Mouse (Mus musculus): ENCODE results near the gene Chst11. TPM values are rescaled to one million over a fixed set of nuclear protein-coding genes. Genes with fewer than 3 reads are reported as not detected.
A peak's percentile ranks its signal among the peaks of the same experiment; 100 is the strongest.

Chst11 gene
- polyA plus RNA-seq, 1 experiment from 2014 or later: 1.6 TPM

GRCm38 (mm10) chr10:83018521-83018920 is 33.2 kb downstream of the Chst11 start:
- H3K4me3 ChIP-seq (ENCODE audit: low read depth, low read length): no peak overlapping the region
- no peaks in the 10 kb centered on the region for H3K27me3 ChIP-seq (ENCODE audit: control insufficient read depth, insufficient read depth, low read length)
- peaks cover 8% of the 10 kb centered on the region; the same call in 1 of the 2 replicates for H3K4me1 ChIP-seq (ENCODE audit: control insufficient read depth, insufficient read depth, low read length)
- WGBS: 72% methylated on average over 3 of the region's 5 CpGs
- H3K36me3 ChIP-seq (ENCODE audit: control insufficient read depth, insufficient read depth, low read length): no peaks in the 10 kb centered on the region
- H3K4me2 ChIP-seq: no peak overlapping the region
- no peak overlapping the region for H3K27ac ChIP-seq (ENCODE audit: low read depth, low read length)
- H3K9ac ChIP-seq (ENCODE audit: low read length): no peak overlapping the region
- H3K9me3 ChIP-seq (ENCODE audit: control insufficient read depth, low read length): no peaks in the 10 kb centered on the region
- ATAC-seq (ENCODE audit: low FRiP score) (no peak), DNase-seq (ENCODE audit: low spot score, missing footprints) (no peak)

GRCm38 (mm10) chr10:83019497-83020270 is 34.4 kb downstream of the Chst11 start:
- Histone ChIP-seq H3K27me3 (ENCODE audit: control insufficient read depth, insufficient read depth, low read length) (no peaks in the 10 kb centered on the region), H3K9me3 (ENCODE audit: control insufficient read depth, low read length) (no peaks in the 10 kb centered on the region), H3K36me3 (ENCODE audit: control insufficient read depth, insufficient read depth, low read length) (no peaks in the 10 kb centered on the region), H3K27ac (ENCODE audit: low read depth, low read length) (peak overlapping the region; percentile 60; the same call in 1 of the 2 replicates), H3K9ac (ENCODE audit: low read length) (peak overlapping the region; percentile 49), H3K4me2 (peak overlapping the region; percentile 28), H3K4me3 (ENCODE audit: low read depth, low read length) (no peak overlapping the region), H3K4me1 (ENCODE audit: control insufficient read depth, insufficient read depth, low read length) (peaks cover 8% of the 10 kb centered on the region; the same call in 1 of the 2 replicates)
- ATAC-seq (ENCODE audit: low FRiP score) (peak; percentile 76), DNase-seq (ENCODE audit: low spot score, missing footprints) (peak; percentile 95)
- WGBS: 24% methylated on average over 19 of the region's 19 CpGs

DNA sequence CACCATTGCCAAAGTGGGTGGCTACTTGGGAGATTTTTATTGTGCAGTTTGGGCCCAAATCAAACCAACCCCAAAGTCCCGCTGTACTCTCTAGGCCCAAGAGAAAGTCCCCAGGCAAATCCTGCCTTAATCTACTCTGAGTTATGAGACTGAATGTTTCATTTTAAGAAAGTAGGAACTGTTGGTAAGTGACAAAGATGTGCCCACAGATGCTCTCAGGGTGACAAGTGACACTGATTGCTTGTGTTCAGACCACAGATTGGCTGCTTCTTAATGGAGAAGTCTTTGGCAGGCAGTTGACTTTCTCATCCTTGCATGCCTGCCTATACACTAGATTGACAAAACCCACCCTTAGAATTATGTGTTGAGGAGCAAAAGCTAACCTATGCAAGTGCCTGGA is 37.3 kb downstream of the Chst11 start:
- no peaks in the 10 kb centered on the region for H3K27me3 ChIP-seq (ENCODE audit: control insufficient read depth, insufficient read depth, low read length)
- no peaks in the 10 kb centered on the region for H3K9me3 ChIP-seq (ENCODE audit: control insufficient read depth, low read length)
- peaks cover 8% of the 10 kb centered on the region; the same call in 1 of the 2 replicates for H3K4me1 ChIP-seq (ENCODE audit: control insufficient read depth, insufficient read depth, low read length)
- H3K4me2 ChIP-seq: no peak overlapping the region
- ATAC-seq (ENCODE audit: low FRiP score): no peak
- WGBS: 100% methylated on average over 1 of the region's 1 CpGs
- no peak for DNase-seq (ENCODE audit: low spot score, missing footprints)
- H3K27ac ChIP-seq (ENCODE audit: low read depth, low read length): no peak overlapping the region
- no peak overlapping the region for H3K4me3 ChIP-seq (ENCODE audit: low read depth, low read length)
- no peak overlapping the region for H3K9ac ChIP-seq (ENCODE audit: low read length)
- H3K36me3 ChIP-seq (ENCODE audit: control insufficient read depth, insufficient read depth, low read length): no peaks in the 10 kb centered on the region

DNA sequence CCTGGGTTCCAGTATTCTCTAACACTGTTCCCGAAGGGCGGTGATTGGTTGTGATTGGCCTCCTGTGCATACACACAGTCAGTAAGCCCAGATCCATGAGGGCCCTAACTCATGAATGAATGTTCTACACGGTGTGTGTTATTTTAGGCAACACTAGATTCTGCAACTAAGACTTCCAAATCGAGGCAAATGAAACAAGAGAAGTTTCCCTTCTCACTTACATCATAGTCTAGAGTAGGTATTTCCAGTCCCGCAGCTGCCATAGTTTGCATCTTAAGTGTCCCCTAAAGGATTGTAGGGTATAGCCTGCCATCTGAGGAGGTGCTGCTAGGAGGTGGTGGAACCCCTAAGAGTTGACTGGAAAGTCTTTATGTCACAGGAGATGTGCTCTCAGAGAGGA is 40.9 kb downstream of the Chst11 start:
- Histone ChIP-seq H3K4me1 (ENCODE audit: control insufficient read depth, insufficient read depth, low read length) (no peaks in the 10 kb centered on the region), H3K4me2 (no peak overlapping the region), H3K27me3 (ENCODE audit: control insufficient read depth, insufficient read depth, low read length) (no peaks in the 10 kb centered on the region), H3K36me3 (ENCODE audit: control insufficient read depth, insufficient read depth, low read length) (no peaks in the 10 kb centered on the region), H3K9me3 (ENCODE audit: control insufficient read depth, low read length) (no peaks in the 10 kb centered on the region), H3K4me3 (ENCODE audit: low read depth, low read length) (no peak overlapping the region), H3K9ac (ENCODE audit: low read length) (no peak overlapping the region), H3K27ac (ENCODE audit: low read depth, low read length) (no peak overlapping the region)
- ATAC-seq (ENCODE audit: low FRiP score) (no peak), DNase-seq (ENCODE audit: low spot score, missing footprints) (no peak)
- 91% methylated on average over 5 of the region's 5 CpGs for WGBS

DNA sequence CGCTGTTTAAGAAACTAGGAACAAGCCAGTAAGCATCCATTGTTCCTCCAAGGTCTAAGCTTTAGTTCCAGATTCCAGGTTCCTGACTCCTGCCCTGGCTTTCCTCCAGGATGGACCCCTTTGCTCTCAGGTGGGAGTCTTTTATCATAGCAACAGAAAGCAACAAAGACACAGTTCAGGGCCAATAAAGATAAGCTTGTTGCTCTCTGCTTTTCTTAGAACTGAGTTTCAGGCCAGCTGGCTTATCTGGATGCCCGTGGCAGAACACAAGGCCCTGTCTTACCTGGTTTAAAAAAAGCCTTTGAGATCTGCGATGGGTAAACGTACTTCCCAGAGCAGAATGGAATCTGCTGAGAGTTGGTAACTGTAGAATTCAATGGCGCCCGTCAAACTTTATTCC is 42.4 kb downstream of the Chst11 start:
- 92% methylated on average over 6 of the region's 6 CpGs for WGBS

DNA sequence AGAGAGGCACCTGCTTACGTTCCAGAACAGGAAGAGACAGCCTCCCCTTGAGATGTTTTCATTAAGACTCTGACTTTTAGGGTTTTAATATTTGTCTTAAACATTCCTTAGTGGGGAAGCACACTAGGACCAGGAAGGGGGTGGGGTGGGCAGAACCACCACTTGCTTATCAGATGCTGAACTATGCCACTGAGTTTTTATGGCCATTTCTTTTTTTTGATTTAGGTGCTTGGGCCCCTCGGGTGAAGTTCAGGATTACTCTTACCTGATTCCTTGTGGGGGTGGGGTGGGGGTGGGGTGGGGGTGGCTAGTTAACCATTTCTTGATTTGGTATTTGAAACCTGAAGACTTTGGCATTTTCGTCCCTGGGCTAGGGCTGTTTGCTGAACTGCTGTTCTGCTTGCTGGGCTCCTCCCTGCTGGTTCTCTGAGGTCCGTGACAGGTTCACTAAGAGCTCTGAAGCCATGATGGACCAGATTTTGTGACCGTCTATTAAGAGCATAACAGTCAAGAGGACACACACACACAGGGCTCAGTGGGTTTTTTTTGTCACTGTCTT is 44.9 kb downstream of the Chst11 start:
- Histone ChIP-seq H3K27ac (ENCODE audit: low read depth, low read length) (no peak overlapping the region), H3K27me3 (ENCODE audit: control insufficient read depth, insufficient read depth, low read length) (no peaks in the 10 kb centered on the region), H3K4me2 (no peak overlapping the region), H3K4me1 (ENCODE audit: control insufficient read depth, insufficient read depth, low read length) (peaks cover 2% of the 10 kb centered on the region; the same call in 1 of the 2 replicates), H3K9me3 (ENCODE audit: control insufficient read depth, low read length) (no peaks in the 10 kb centered on the region), H3K4me3 (ENCODE audit: low read depth, low read length) (no peak overlapping the region), H3K9ac (ENCODE audit: low read length) (no peak overlapping the region), H3K36me3 (ENCODE audit: control insufficient read depth, insufficient read depth, low read length) (no peaks in the 10 kb centered on the region)
- ATAC-seq (ENCODE audit: low FRiP score): no peak
- DNase-seq (ENCODE audit: low spot score, missing footprints): no peak
- WGBS: 64% methylated on average over 5 of the region's 5 CpGs

More for the DNA sequence above, 42.4 kb downstream of the Chst11 start:
- peaks cover 2% of the 10 kb centered on the region; the same call in 1 of the 2 replicates for H3K4me1 ChIP-seq (ENCODE audit: control insufficient read depth, insufficient read depth, low read length)
- no peak overlapping the region for H3K27ac ChIP-seq (ENCODE audit: low read depth, low read length)
- no peak for ATAC-seq (ENCODE audit: low FRiP score)
- no peak overlapping the region for H3K4me3 ChIP-seq (ENCODE audit: low read depth, low read length)
- no peak for DNase-seq (ENCODE audit: low spot score, missing footprints)
- no peak overlapping the region for H3K4me2 ChIP-seq
- no peaks in the 10 kb centered on the region for H3K27me3 ChIP-seq (ENCODE audit: control insufficient read depth, insufficient read depth, low read length)
- H3K9me3 ChIP-seq (ENCODE audit: control insufficient read depth, low read length): no peaks in the 10 kb centered on the region
- no peaks in the 10 kb centered on the region for H3K36me3 ChIP-seq (ENCODE audit: control insufficient read depth, insufficient read depth, low read length)
- H3K9ac ChIP-seq (ENCODE audit: low read length): no peak overlapping the region

GRCm38 (mm10) chr10:83030928-83031327 is 45.6 kb downstream of the Chst11 start:
- no peak overlapping the region for H3K9ac ChIP-seq (ENCODE audit: low read length)
- ATAC-seq (ENCODE audit: low FRiP score): peak; percentile 38; the same call in 1 of the 2 replicates
- no peak overlapping the region for H3K4me2 ChIP-seq
- no peaks in the 10 kb centered on the region for H3K36me3 ChIP-seq (ENCODE audit: control insufficient read depth, insufficient read depth, low read length)
- no peak for DNase-seq (ENCODE audit: low spot score, missing footprints)
- H3K27me3 ChIP-seq (ENCODE audit: control insufficient read depth, insufficient read depth, low read length): no peaks in the 10 kb centered on the region
- H3K9me3 ChIP-seq (ENCODE audit: control insufficient read depth, low read length): no peaks in the 10 kb centered on the region
- 32% methylated on average over 6 of the region's 6 CpGs for WGBS
- peaks cover 2% of the 10 kb centered on the region; the same call in 1 of the 2 replicates for H3K4me1 ChIP-seq (ENCODE audit: control insufficient read depth, insufficient read depth, low read length)
- no peak overlapping the region for H3K27ac ChIP-seq (ENCODE audit: low read depth, low read length)
- no peak overlapping the region for H3K4me3 ChIP-seq (ENCODE audit: low read depth, low read length)

- Histone ChIP-seq H3K36me3 (ENCODE audit: control insufficient read depth, insufficient read depth, low read length) (no peaks in the 10 kb centered on the region), H3K4me3 (ENCODE audit: low read depth, low read length) (no peak overlapping the region), H3K4me1 (ENCODE audit: control insufficient read depth, insufficient read depth, low read length) (peaks cover 2% of the 10 kb centered on the region), H3K4me2 (no peak overlapping the region), H3K9ac (ENCODE audit: low read length) (no peak overlapping the region), H3K27ac (ENCODE audit: low read depth, low read length) (no peak overlapping the region), H3K9me3 (ENCODE audit: control insufficient read depth, low read length) (no peaks in the 10 kb centered on the region), H3K27me3 (ENCODE audit: control insufficient read depth, insufficient read depth, low read length) (no peaks in the 10 kb centered on the region)
- WGBS: 45% methylated on average over 4 of the region's 4 CpGs
- no peak for DNase-seq (ENCODE audit: low spot score, missing footprints)
- no peak for ATAC-seq (ENCODE audit: low FRiP score)
These were observed 46.3 kb downstream of the Chst11 start for GRCm38 (mm10) chr10:83031561-83031960.

DNA sequence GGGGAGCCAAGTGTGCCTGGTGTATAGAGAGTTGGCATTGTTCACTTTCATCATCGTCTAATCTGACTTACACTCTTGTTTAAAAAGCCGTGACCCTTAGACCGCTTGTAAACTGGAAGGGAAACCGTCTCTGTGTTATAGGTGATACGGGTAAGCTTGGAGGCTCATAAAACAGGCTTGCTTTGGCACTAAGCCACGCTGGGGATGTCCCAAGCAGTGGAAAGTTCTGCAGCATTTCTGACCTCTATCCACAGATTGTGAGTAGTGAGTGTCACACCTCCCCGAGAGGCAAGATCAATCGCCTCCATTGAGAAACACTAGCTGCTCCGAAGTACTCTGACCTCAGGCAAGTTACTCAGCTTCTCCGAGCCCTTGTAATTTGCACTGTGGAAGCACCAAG is 47.3 kb downstream of the Chst11 start:
- Histone ChIP-seq H3K4me3 (ENCODE audit: low read depth, low read length) (no peak overlapping the region), H3K27me3 (ENCODE audit: control insufficient read depth, insufficient read depth, low read length) (no peaks in the 10 kb centered on the region), H3K4me2 (no peak overlapping the region), H3K36me3 (ENCODE audit: control insufficient read depth, insufficient read depth, low read length) (no peaks in the 10 kb centered on the region), H3K27ac (ENCODE audit: low read depth, low read length) (no peak overlapping the region), H3K9ac (ENCODE audit: low read length) (no peak overlapping the region), H3K9me3 (ENCODE audit: control insufficient read depth, low read length) (no peaks in the 10 kb centered on the region), H3K4me1 (ENCODE audit: control insufficient read depth, insufficient read depth, low read length) (peaks cover 9% of the 10 kb centered on the region)
- WGBS: 83% methylated on average over 10 of the region's 10 CpGs
- no peak for ATAC-seq (ENCODE audit: low FRiP score)
- no peak for DNase-seq (ENCODE audit: low spot score, missing footprints)

All from midbrain, embryonic 11.5 days (tissue).